Mouse (Mus musculus) layer of hippocampus, postnatal 10 days (tissue): ENCODE measurements around the gene Gm9844. TPM values are rescaled to one million over a fixed set of nuclear protein-coding genes. Genes with fewer than 3 reads are reported as not detected.
"Not testable (repeated sequence)": the region's sequence is repeated elsewhere in the genome, so short reads cannot be mapped to it uniquely, and the experiment has no call there.

Source experiments
- DNase-seq, 2 experiments: peaks; one replicate each; pipeline ENCODE4 v3.0.0; 2021; ENCODE audit warnings: low spot score in 2 of 2
- total RNA-seq, 2 experiments: library from RNA; stranded (reverse); gene quantifications; 2 replicates each; pipeline ENCODE4 v1.2.3; 2021

The Gm9844 gene
- total RNA-seq, 2 experiments from 2014 or later, result 1.8 to 7.7 TPM

- DNase-seq, result no peak
Observed at GRCm38 (mm10) chr7:24869080-24869479, 7.1 kb downstream of the Gm9844 start.

- DNase-seq, result no peak
Observed at GRCm38 (mm10) chr7:24869532-24870165, 7.6 kb downstream of the Gm9844 start, which contains the start of the genes Lypd4 and Dmrtc2. Gene Lypd4, minus strand, starts transcription at chr7:24869941. Gene Dmrtc2, plus strand, starts transcription at chr7:24870057.

- no peak for DNase-seq
Observed at GRCm38 (mm10) chr7:24877588-24877987, 15.6 kb downstream of the Gm9844 start.

- no peak for DNase-seq
Observed at GRCm38 (mm10) chr7:24879620-24880019, 17.6 kb downstream of the Gm9844 start.

GRCm38 (mm10) chr7:24882416-24883199 is 20.6 kb downstream of the Gm9844 start:
- no peak for DNase-seq

GRCm38 (mm10) chr7:24883896-24884692 is 22.1 kb downstream of the Gm9844 start, which contains the start of gene Rps19:
Gene Rps19, plus strand, starts transcription at chr7:24884371.
- DNase-seq, result peak; percentile 97 to 98

GRCm38 (mm10) chr7:24884693-24885291 is 22.8 kb downstream of the Gm9844 start:
- DNase-seq, result no peak

- DNase-seq, result no peak
Observed at GRCm38 (mm10) chr7:24885468-24886307, 23.7 kb downstream of the Gm9844 start.

- no peak for DNase-seq
Observed at GRCm38 (mm10) chr7:24886308-24886633, 24.3 kb downstream of the Gm9844 start.

- DNase-seq, result no peak
Observed at GRCm38 (mm10) chr7:24887096-24887495, 25.1 kb downstream of the Gm9844 start.

GRCm38 (mm10) chr7:24889431-24890220 is 27.6 kb downstream of the Gm9844 start:
- DNase-seq, result no peak

- DNase-seq, result peak; percentile 77 to 81
Observed at GRCm38 (mm10) chr7:24890281-24891216, 28.5 kb downstream of the Gm9844 start.

- DNase-seq, result no peak
Observed at GRCm38 (mm10) chr7:24891241-24892124, 29.5 kb downstream of the Gm9844 start.

- no peak for DNase-seq
Observed at GRCm38 (mm10) chr7:24892125-24892583, 30.1 kb downstream of the Gm9844 start.

GRCm38 (mm10) chr7:24895749-24896148 is 33.7 kb downstream of the Gm9844 start:
- DNase-seq, result not testable (repeated sequence)

GRCm38 (mm10) chr7:24896269-24896668 is 34.3 kb downstream of the Gm9844 start:
- no peak for DNase-seq

GRCm38 (mm10) chr7:24897224-24897623 is 35.2 kb downstream of the Gm9844 start, which contains the start of gene Cd79a:
Gene Cd79a, plus strand, starts transcription at chr7:24897381.
- no peak for DNase-seq
